Mouse (Mus musculus) brain, embryonic 18.5 days (tissue): Measurements from ENCODE around the gene Rbm45.

Experiments used
- DNase-seq: peaks from one replicate; pipeline ENCODE4 v3.0.0-alpha.2; 2012; ENCODE audit warnings: low read depth, low spot score

Rbm45 gene

GRCm38 (mm10) chr2:76369821-76370655 is at the start of gene Rbm45:
Rbm45 (plus strand) TSS chr2:76369984.
- peak; percentile 71 for DNase-seq

- no peak for DNase-seq
Measured at GRCm38 (mm10) chr2:76320336-76320735, 49.4 kb upstream of the Rbm45 start.

DNA sequence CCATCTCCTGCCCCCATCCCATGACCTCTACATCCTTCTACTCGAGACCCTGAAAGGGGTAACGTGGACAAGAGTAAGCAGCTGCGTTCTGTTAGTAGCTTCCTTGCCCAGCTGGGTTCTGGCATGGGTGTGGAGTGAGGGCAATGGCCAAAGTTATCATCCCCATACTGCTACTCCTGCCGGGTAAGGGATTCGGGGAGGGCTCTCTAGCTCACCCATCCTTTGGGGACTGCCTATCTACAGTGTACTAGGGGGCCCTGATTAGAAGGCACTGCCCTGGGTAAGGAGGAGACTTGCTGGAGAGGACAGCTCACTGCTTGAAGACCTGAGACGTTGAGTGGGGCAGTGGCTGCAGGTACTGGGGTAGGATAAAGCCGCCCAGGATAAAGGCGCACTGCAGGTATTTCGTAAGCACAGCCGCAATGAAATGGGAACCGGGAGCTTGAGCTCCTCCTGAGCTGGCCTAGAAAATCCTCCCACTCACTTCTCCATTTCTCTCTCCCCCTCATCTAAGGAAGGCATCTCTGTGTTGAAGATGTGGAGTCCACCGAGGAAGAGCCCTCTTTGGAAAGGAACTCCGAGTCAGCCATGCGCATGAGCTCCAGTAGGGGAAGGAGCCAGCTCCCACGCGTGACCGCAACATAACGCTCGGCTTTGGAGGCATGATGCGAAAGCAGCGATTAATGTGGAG is 46.5 kb upstream of the Rbm45 start:
- no peak for DNase-seq

DNA sequence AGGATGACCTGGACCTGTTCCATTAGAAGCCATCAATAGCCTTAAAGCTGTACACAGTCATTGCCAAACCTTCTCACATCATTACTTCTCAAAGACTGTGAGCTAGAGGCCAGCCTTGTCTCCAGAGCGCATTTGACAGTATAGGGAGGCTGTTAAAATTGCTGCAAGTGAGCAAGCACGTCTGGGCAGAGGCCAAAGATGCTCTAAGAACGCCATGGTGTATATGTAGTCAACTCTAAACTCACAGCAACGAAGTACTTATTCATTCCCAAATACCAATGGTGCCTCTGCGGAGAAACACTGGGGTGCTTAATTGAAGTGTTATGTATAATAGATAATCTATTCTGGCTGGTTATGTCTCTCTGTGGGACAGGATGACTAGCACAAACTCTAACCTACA is 45.3 kb upstream of the Rbm45 start:
- no peak for DNase-seq

DNA sequence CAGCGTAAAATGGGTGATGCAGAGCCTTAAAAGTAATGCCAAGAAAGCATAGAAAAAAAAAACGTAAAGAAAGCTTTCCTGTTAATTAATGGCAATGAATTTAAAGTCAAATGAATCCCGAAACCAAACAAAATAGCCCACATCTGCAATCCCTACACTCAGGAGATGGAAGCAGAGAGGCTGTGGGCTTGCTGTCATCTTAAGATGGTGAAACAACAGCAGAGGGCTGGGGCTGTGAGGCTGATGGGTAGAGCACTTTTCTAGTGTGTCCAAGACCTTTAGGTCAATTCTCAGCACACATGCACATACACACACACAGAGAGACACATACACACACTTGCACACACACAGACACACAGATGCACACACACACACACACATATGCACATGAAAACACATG is 43.6 kb upstream of the Rbm45 start:
- no peak for DNase-seq

- no peak for DNase-seq
Measured at GRCm38 (mm10) chr2:76330081-76330480, 39.7 kb upstream of the Rbm45 start.

DNA sequence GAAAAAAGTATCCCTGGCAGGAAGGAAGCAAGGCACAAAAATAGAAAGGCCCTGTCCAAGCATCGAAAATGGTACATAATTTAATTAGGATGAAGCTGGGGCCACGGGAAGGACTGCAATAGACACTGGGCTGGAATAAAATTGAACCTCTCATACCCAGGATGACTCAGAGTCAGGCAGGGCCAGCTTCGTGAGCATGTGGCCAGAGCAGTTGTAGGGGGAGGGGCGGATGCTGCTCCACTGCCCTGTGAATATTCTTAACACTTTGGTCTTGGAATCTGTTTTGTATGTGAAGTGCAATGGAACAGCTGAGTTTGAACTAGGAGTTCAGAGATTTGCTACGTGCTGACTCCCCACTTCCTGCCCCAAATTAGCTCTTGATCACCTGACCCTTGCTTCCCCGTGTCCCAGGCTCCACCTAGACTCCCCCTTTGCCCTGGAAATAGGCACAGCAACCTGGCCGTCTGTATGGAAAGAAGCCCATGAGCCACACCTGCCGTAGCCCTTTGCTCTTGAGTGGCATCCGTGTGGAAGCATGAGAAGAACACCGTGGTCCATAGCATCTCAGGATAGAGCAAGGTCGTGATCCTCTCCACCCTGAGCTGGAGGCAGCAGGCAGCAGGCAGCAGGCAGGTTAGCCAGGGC is 37.5 kb upstream of the Rbm45 start:
- no peak for DNase-seq

DNA sequence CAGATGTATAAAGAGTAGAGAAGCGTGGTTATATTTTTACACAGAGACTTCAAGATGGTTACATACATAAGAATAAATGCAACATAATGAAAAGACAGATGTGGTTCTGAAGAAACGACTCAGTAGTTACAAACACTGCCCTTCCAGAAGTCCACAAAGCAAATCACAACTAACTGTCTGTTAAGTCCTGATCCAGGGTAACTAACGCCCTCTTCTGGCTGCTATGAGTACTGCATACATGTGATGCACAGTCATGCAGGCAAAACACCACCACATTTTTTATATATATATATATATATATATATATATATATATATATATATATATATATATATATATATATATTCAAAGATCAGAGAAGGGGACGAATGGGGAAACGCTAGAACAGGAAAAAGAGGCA is 35.2 kb upstream of the Rbm45 start:
- no peak for DNase-seq

- no peak for DNase-seq
Measured at GRCm38 (mm10) chr2:76338215-76339156, 31.3 kb upstream of the Rbm45 start, which contains the start of gene Pde11a. Pde11a (minus strand) TSS chr2:76338774.

GRCm38 (mm10) chr2:76342146-76342545 is 27.6 kb upstream of the Rbm45 start:
- no peak for DNase-seq

- no peak for DNase-seq
Measured at GRCm38 (mm10) chr2:76347839-76348238, 21.9 kb upstream of the Rbm45 start.

DNA sequence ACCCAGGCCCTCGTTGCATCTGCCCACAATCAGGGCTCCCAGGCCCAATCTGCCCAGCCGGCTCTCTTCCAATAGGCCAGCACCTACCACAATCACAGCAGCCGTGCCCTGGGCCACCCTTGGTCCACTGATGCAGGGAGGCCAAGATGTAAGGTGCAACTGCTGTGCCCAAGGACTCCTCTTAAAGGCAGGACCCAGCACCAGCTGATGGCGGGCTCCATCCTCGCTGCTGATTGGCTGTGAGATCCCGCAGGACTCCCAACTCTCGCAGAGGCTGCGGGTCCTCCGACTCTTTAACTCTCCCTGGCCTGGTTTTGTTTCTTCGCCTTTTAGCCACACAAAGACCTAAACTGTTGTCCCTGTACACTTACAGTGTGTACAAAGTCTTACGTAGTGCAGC is 9.6 kb upstream of the Rbm45 start, which contains the start of gene Cyct:
TSS of gene Cyct (minus strand) at position 225 of the 400 bp plus-strand sequence.
- no peak for DNase-seq

- no peak for DNase-seq
Measured at GRCm38 (mm10) chr2:76362111-76362510, 7.7 kb upstream of the Rbm45 start.

DNA sequence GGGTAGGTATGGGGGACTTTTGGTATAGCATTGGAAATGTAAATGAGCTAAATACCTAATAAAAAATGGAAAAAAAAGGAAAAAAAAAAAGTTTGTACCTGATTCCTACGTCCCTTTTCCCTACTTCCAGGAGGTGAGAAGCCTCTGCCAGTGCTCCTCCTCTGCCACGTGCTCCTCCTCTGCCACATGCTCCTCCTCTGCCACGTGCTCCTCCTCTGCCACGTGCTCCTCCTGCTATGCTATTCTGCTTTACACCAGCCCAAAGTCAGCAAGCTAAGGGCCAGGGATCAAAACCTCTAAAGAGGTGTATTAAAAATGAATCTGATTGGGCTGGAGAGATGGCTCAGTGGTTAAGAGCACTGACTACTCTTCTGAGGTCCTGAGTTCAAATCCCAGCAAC is 4.0 kb upstream of the Rbm45 start:
- DNase-seq, result no peak

DNA sequence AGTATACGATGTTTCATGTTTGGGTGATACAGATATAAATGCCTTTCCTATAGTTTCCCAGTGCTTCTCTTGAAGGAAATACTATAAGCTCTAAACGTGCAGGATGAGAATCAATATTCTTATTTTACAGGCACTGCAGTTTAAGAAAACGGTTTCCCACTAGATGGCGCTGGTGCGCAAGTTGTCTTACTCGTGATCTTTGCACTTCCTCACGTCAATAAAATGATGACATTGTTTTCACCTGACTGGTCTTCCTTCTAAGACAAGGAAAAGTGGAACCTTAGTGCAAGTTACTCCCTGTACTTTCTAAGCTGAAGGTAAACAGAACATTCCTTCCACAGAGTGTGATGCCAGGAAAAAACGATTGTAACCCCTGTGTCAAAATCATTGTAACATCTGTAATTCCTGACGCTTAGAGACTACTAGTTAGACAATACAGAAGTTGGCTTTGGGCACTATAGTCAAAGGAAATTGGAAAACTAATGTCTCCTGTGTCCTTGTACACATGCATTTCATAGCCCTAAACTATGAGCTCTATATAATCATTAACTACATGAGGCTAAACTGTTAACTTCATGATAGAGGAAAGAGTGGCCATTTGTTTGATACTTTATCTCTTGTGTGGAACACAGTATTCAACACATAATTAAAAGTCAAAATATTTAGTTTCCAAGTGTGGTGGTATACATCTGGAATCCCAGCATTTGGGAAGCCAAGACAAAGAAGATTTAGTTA is 2.4 kb upstream of the Rbm45 start:
- DNase-seq, result peak; percentile 49

GRCm38 (mm10) chr2:76368861-76369660 is 723 bp upstream of the Rbm45 start:
- DNase-seq, result no peak

DNA sequence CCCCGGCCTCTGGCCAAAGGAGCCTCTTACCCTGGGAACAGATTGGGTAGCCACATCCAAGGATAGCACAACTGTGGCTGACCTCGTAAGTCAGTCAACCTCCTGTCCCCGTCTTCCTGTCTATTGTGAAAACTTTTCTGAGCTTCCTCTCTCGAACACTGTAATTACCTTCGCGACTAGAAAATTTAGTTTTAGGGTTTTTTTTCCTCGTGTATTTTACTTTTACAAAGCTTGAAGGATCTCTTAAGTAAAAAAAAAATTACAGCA is 805 bp downstream of the Rbm45 start:
- no peak for DNase-seq

DNA sequence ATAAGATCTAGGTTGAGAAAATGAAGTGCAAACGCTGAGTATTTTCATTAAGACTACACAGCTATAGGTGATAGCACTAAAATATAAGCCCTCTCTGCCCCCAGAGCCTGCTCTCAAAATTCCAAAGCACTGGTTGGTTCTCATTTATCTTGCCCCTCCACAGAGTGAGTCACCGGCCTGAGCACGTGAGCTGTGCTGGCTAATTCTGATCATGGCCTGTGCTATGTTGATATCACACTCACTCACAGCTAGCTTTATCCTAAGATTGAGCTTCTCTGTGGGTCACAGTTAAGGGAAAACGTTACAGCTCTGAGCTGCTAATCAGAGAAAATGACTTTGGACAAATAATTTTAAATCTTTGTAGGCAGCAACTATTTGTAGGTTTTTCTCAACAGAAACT is 2.5 kb downstream of the Rbm45 start:
- DNase-seq, result no peak

GRCm38 (mm10) chr2:76374544-76375206 is 4.9 kb downstream of the Rbm45 start:
- no peak for DNase-seq

DNA sequence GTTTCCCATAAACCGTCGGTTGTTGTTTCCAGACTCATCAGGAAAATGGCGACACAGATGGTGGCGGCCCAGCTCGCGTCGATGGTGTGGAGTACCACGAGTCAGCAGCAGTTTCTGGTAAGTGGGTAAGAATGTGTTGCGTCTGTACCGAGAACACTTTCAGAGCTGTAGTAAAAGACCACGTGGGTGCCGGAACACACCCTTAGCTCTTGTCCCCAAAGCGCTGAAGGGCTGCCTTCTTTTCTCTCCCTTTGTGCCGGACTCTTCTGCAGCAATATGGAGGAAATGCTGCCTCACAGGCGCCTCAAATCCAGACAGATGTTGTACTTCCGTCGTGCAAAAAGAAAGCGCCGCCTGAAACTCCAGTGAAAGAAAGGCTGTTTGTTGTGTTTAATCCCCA is 8.9 kb downstream of the Rbm45 start:
- DNase-seq, result no peak
